25 mouse cellular contexts compared by ENCODE assay signal in the genomic region with DNA sequence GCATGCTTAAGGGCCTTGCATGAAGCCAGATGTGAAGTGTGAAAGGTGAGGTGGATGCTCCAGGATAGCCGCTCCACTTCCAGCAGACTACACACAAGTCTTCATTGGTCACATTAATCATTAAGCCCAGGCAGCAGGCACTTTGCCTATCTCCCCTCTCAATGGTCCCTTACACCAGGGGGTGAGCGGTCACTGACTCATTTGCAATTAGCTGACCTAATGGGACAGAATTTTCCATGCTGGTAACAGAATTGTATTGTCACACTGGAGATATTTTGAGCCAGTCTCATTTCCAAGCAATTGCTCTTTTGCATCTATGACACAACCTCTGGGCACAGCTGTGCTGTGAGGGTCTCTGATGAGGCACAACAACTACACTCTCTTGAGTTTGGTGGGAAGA. TPM values are rescaled to one million over a fixed set of nuclear protein-coding genes. Genes with fewer than 3 reads are reported as not detected.
DNase-seq lines count a peak whose midpoint lies in the region; ATAC-seq and TF ChIP-seq lines count a peak whose summit lies in the region.
"Had no signal": no experiment of that assay in that cellular context is flagged by ENCODE, and none has a peak within 500 bp of the region (broad histone marks: within the 10 kb centered on the region; RNA-seq: fewer than 3 reads in every experiment).

No protein-coding gene starts in this region.

- H3K27ac ChIP-seq in kidney, embryonic 15.5 days: no peak overlapping the region
- H3K27ac ChIP-seq in liver, adult 2 months (replicated peaks; ENCODE audit: insufficient read depth, low read depth, low read length): no peak overlapping the region
- no peak overlapping the region for H3K27ac ChIP-seq in liver, postnatal 0 days (ENCODE audit: low read depth)
- H3K27ac ChIP-seq: embryonic facial prominence, embryonic 12.5 days; heart, embryonic 15.5 days; left cerebral cortex, adult 2 months; neural tube, embryonic 15.5 days; stomach, postnatal 0 days had no signal

- POLR2A ChIA-PET in Patski (lab: Charles Lee): no interaction called here

- 0 out of 2 replicates have a peak, but pooled peaks have one; percentile 47 for ATAC-seq in kidney, embryonic 15.5 days (replicated peaks; ENCODE audit: low FRiP score)
- ATAC-seq in liver, postnatal 0 days: no peak
- peak; percentile 36 for ATAC-seq in Patski
- ATAC-seq: forebrain, postnatal 0 days; inflammation-experienced regulatory T-cells, adult 6 months had no signal

- no peak for TF ChIP-seq EP300 in liver, postnatal 0 days (IDR thresholded peaks at IDR 0.05; ENCODE audit: low read depth)

- CTCF ChIA-PET in Patski (lab: Charles Lee): no interaction called here

- H3K36me3 ChIP-seq in kidney, embryonic 15.5 days: no peaks in the 10 kb centered on the region
- H3K36me3 ChIP-seq in liver, adult 2 months (ENCODE audit: control insufficient read depth, insufficient read depth, low read length): no peaks in the 10 kb centered on the region
- no peaks in the 10 kb centered on the region for H3K36me3 ChIP-seq in liver, postnatal 0 days (replicated peaks; ENCODE audit: insufficient read depth, low read length)
- H3K36me3 ChIP-seq: embryonic facial prominence, embryonic 12.5 days; heart, embryonic 15.5 days; neural tube, embryonic 15.5 days had no signal

- in situ Hi-C loops in Patski (cut with MboI; ENCODE audit: low pct_unique_long_range_greater_than_20kb): no loop called here

- no peaks in the 10 kb centered on the region for H3K27me3 ChIP-seq in kidney, embryonic 15.5 days
- no peaks in the 10 kb centered on the region for H3K27me3 ChIP-seq in liver, adult 2 months (ENCODE audit: control insufficient read depth, insufficient read depth, low read length)
- no peaks in the 10 kb centered on the region for H3K27me3 ChIP-seq in liver, postnatal 0 days (ENCODE audit: insufficient read depth, low read length)
- H3K27me3 ChIP-seq in Patski: no peaks in the 10 kb centered on the region
- H3K27me3 ChIP-seq: embryonic facial prominence, embryonic 12.5 days; heart, embryonic 15.5 days; neural tube, embryonic 15.5 days had no signal

- H3K9ac ChIP-seq in kidney, embryonic 15.5 days: no peak overlapping the region
- no peak overlapping the region for H3K9ac ChIP-seq in liver, adult 2 months (ENCODE audit: low read depth, low read length)
- no peak overlapping the region for H3K9ac ChIP-seq in liver, postnatal 0 days (replicated peaks)
- H3K9ac ChIP-seq: embryonic facial prominence, embryonic 12.5 days; forebrain, postnatal 0 days; heart, embryonic 15.5 days; hindbrain, embryonic 14.5 days; neural tube, embryonic 15.5 days had no signal

- H3K79me2 ChIP-seq in liver, adult 2 months (ENCODE audit: control insufficient read depth, insufficient read depth, low read length): no peaks in the 10 kb centered on the region

- DNase-seq in kidney, adult 8-10 months: no peak
- peak; percentile 53 for DNase-seq in liver, adult 2 months (ENCODE audit: extremely low read depth, low read depth, low spot score)
- DNase-seq in liver, postnatal 0 days: no peak
- DNase-seq in Patski (ENCODE audit: low read depth, low spot score): peak; percentile 68
- no peak for DNase-seq in right cerebral cortex, postnatal 10 days (ENCODE audit: low spot score in 2 of 2)
- DNase-seq in thymus, postnatal 14 days: no peak
- DNase-seq: B cell, adult 2 months; cerebellum, adult 11-12 months; cerebellum, postnatal 14 days; forebrain, postnatal 0 days; gastrocnemius, postnatal 36 days; heart, postnatal 4 days; kidney, postnatal 4 days; liver; lung, postnatal 14 days; thymus, adult 2 months had no signal

- no peak for TF ChIP-seq CTCF in liver, adult 2 months (IDR thresholded peaks at IDR 0.05; ENCODE audit: low read depth, low read length)
- TF ChIP-seq CTCF in liver, postnatal 0 days (IDR thresholded peaks at IDR 0.05; ENCODE audit: low read depth): no peak
- TF ChIP-seq CTCF in Patski (IDR thresholded peaks at IDR 0.05): no peak

- TF ChIP-seq POLR2A in liver, adult 2 months (IDR thresholded peaks at IDR 0.05; ENCODE audit: extremely low read depth, insufficient read depth, low read length): no peak

- peaks cover 16% of the 10 kb centered on the region for H3K4me1 ChIP-seq in kidney, embryonic 15.5 days
- no peaks in the 10 kb centered on the region; the same call in 1 of the 2 replicates for H3K4me1 ChIP-seq in liver, adult 2 months (ENCODE audit: control insufficient read depth, insufficient read depth, low read length)
- H3K4me1 ChIP-seq in liver, postnatal 0 days (ENCODE audit: insufficient read depth): no peaks in the 10 kb centered on the region

- H3K4me3 ChIP-seq in kidney, embryonic 15.5 days (replicated peaks): no peak overlapping the region
- H3K4me3 ChIP-seq in liver, adult 2 months (ENCODE audit: insufficient read depth, low read depth, low read length): no peak overlapping the region
- H3K4me3 ChIP-seq in liver, postnatal 0 days (ENCODE audit: low read depth, low read length): no peak overlapping the region
- H3K4me3 ChIP-seq: embryonic facial prominence, embryonic 12.5 days; heart, embryonic 15.5 days; left cerebral cortex, adult 2 months; neural tube, embryonic 15.5 days had no signal

- 70% methylated on average over 2 of the region's 2 CpGs for WGBS in kidney, embryonic 15.5 days
- 57% methylated on average over 2 of the region's 2 CpGs for WGBS in liver, adult 2 months
- 69% methylated on average over 2 of the region's 2 CpGs for WGBS in liver, postnatal 0 days (ENCODE audit: insufficient replicate concordance)

- no peaks in the 10 kb centered on the region for H3K9me3 ChIP-seq in kidney, embryonic 15.5 days (replicated peaks)
- H3K9me3 ChIP-seq in liver, postnatal 0 days (ENCODE audit: low read length): no peaks in the 10 kb centered on the region
- H3K9me3 ChIP-seq: embryonic facial prominence, embryonic 12.5 days; heart, embryonic 15.5 days; neural tube, embryonic 15.5 days had no signal

- no peak overlapping the region for H3K4me2 ChIP-seq in kidney, embryonic 15.5 days
- no peak overlapping the region for H3K4me2 ChIP-seq in liver, postnatal 0 days (ENCODE audit: low read depth, low read length)
- H3K4me2 ChIP-seq: embryonic facial prominence, embryonic 12.5 days; heart, embryonic 15.5 days; hindbrain, embryonic 14.5 days; midbrain, embryonic 11.5 days; neural tube, embryonic 15.5 days had no signal

RNA-seq across cellular contexts. Expression of a gene that starts 15.2 kb away (rescaled TPM):
- 22.1 and 23.3 TPM in 2 replicates for polyA plus RNA-seq in kidney, embryonic 15.5 days (2015; fragmentation: Nextera tagmentation; extraction: Ambion mirVana)
- total RNA-seq in liver, adult 2 months (2014; rRNA removed): 7.1 and 8.7 TPM in 2 replicates
- polyA plus RNA-seq in liver, adult 2 months (2012; rRNA removed): 4.1 and 5.1 TPM in 2 replicates
- 2.3 and 2.6 TPM in 2 replicates for polyA plus RNA-seq in liver, postnatal 0 days (2015; fragmentation: Nextera tagmentation; extraction: Ambion mirVana)
- polyA plus RNA-seq in Patski (2021): 29.8 TPM

Comparison
In these comparisons a context has a peak if more than half of its experiments do, and no peak if none do; other contexts are left out.
1. DNase-seq: peak in liver, adult 2 months (single experiment) and Patski (single experiment); none in kidney, adult 8-10 months (0 of 2), liver, postnatal 0 days (single experiment), right cerebral cortex, postnatal 10 days (0 of 2) and thymus, postnatal 14 days (single experiment).